ENCODE assay signal across 17 mouse cellular contexts in genomic region chr8:95167726-95168125, GRCm38 (mm10). TPM values are rescaled to one million over a fixed set of nuclear protein-coding genes. Genes with fewer than 3 reads are reported as not detected.
DNase-seq lines count a peak whose midpoint lies in the region; ATAC-seq lines count a peak whose summit lies in the region.
"Had no signal": no experiment of that assay in that cellular context is flagged by ENCODE, and none has a peak within 500 bp of the region (broad histone marks: within the 10 kb centered on the region; RNA-seq: fewer than 3 reads in every experiment).

No protein-coding gene starts in this region.

- 56% methylated on average over 5 of the region's 5 CpGs for WGBS in liver, embryonic 12.5 days (ENCODE audit: insufficient replicate concordance)
- 66% methylated on average over 5 of the region's 5 CpGs for WGBS in intestine, embryonic 16.5 days
- WGBS in midbrain, embryonic 14.5 days: 66% methylated on average over 5 of the region's 5 CpGs

- H3K4me1 ChIP-seq in liver, embryonic 12.5 days: no peaks in the 10 kb centered on the region
- H3K4me1 ChIP-seq in intestine, embryonic 16.5 days (ENCODE audit: control insufficient read depth, insufficient read depth, low read length): no peaks in the 10 kb centered on the region
- H3K4me1 ChIP-seq in midbrain, embryonic 14.5 days (ENCODE audit: control insufficient read depth, insufficient read depth, low read length): no peaks in the 10 kb centered on the region; the same call in 1 of the 2 replicates
- H3K4me1 ChIP-seq: midbrain, embryonic 15.5 days had no signal

- H3K27ac ChIP-seq in liver, embryonic 12.5 days: no peak overlapping the region
- H3K27ac ChIP-seq in intestine, embryonic 16.5 days (ENCODE audit: low read length): no peak overlapping the region
- H3K27ac ChIP-seq in midbrain, embryonic 14.5 days (replicated peaks; ENCODE audit: low read depth, low read length): no peak overlapping the region
- H3K27ac ChIP-seq: left cerebral cortex, adult 2 months; limb, embryonic 13.5 days; macrophage; midbrain, embryonic 15.5 days had no signal

- DNase-seq in gastrocnemius, adult 18-20 months (ENCODE audit: low spot score): peak; percentile 33
- no peak for DNase-seq in gastrocnemius, postnatal 4 days (ENCODE audit: low spot score in 2 of 2)
- DNase-seq in 3134 (ENCODE audit: extremely low read depth, insufficient read length, low spot score): peak; percentile 32
- peak; percentile 67 for DNase-seq in fat pad, adult 2 months (ENCODE audit: extremely low read depth, low read depth, low spot score)
- peak; percentile 58 for DNase-seq in kidney, postnatal 10 days
- no peak for DNase-seq in midbrain, embryonic 14.5 days
- DNase-seq: adrenal gland, adult 8-10 months; cerebellum, adult 9-11 months; heart, adult 18-20 months; lung, adult 2 months had no signal

- no peaks in the 10 kb centered on the region for H3K36me3 ChIP-seq in liver, embryonic 12.5 days
- no peaks in the 10 kb centered on the region for H3K36me3 ChIP-seq in intestine, embryonic 16.5 days (ENCODE audit: control insufficient read depth, insufficient read depth, low read length)
- H3K36me3 ChIP-seq in midbrain, embryonic 14.5 days (ENCODE audit: control insufficient read depth, insufficient read depth, low read length): no peaks in the 10 kb centered on the region
- H3K36me3 ChIP-seq: limb, embryonic 13.5 days; midbrain, embryonic 15.5 days had no signal

- no peak for ATAC-seq in liver, embryonic 12.5 days
- no peak; the same call in 1 of the 2 replicates for ATAC-seq in intestine, embryonic 16.5 days
- ATAC-seq in midbrain, embryonic 14.5 days (ENCODE audit: low FRiP score, low TSS enrichment): no peak
- ATAC-seq: hindbrain, embryonic 16.5 days; midbrain, embryonic 15.5 days had no signal

- no peaks in the 10 kb centered on the region for H3K9me3 ChIP-seq in liver, embryonic 12.5 days (replicated peaks)
- H3K9me3 ChIP-seq in intestine, embryonic 16.5 days (ENCODE audit: control insufficient read depth, low read length): no peaks in the 10 kb centered on the region
- H3K9me3 ChIP-seq in midbrain, embryonic 14.5 days (ENCODE audit: control insufficient read depth, low read length): no peaks in the 10 kb centered on the region
- H3K9me3 ChIP-seq: limb, embryonic 13.5 days; midbrain, embryonic 15.5 days had no signal

- H3K4me2 ChIP-seq in liver, embryonic 12.5 days: no peak overlapping the region
- H3K4me2 ChIP-seq in intestine, embryonic 16.5 days (ENCODE audit: low read depth, low read length): no peak overlapping the region
- H3K4me2 ChIP-seq in midbrain, embryonic 14.5 days (ENCODE audit: low read length): no peak overlapping the region
- H3K4me2 ChIP-seq: limb, embryonic 13.5 days; midbrain, embryonic 15.5 days had no signal

- peaks cover 19% of the 10 kb centered on the region; the same call in 1 of the 2 replicates for H3K27me3 ChIP-seq in liver, embryonic 12.5 days (replicated peaks)
- no peaks in the 10 kb centered on the region for H3K27me3 ChIP-seq in intestine, embryonic 16.5 days (replicated peaks; ENCODE audit: control insufficient read depth, insufficient read depth, low read length)
- H3K27me3 ChIP-seq in midbrain, embryonic 14.5 days (ENCODE audit: control insufficient read depth, insufficient read depth, low read length): no peaks in the 10 kb centered on the region
- H3K27me3 ChIP-seq: limb, embryonic 13.5 days; midbrain, embryonic 15.5 days had no signal

- no peak overlapping the region for H3K9ac ChIP-seq in liver, embryonic 12.5 days
- no peak overlapping the region for H3K9ac ChIP-seq in intestine, embryonic 16.5 days (ENCODE audit: low read depth, low read length)
- H3K9ac ChIP-seq in midbrain, embryonic 14.5 days (replicated peaks; ENCODE audit: low read length): no peak overlapping the region
- H3K9ac ChIP-seq: limb, embryonic 13.5 days; midbrain, embryonic 15.5 days had no signal

- no peak overlapping the region for H3K4me3 ChIP-seq in liver, embryonic 12.5 days
- no peak overlapping the region for H3K4me3 ChIP-seq in intestine, embryonic 16.5 days (ENCODE audit: low read length)
- no peak overlapping the region for H3K4me3 ChIP-seq in midbrain, embryonic 14.5 days (replicated peaks; ENCODE audit: low read depth, low read length)
- H3K4me3 ChIP-seq: left cerebral cortex, adult 2 months; limb, embryonic 13.5 days; midbrain, embryonic 15.5 days had no signal

RNA-seq across cellular contexts. Expression of gene Kifc3, which starts 34.9 kb away (rescaled TPM):
- total RNA-seq in gastrocnemius, adult 18-20 months (2021): 10 to 100 TPM in 1 of 2 experiments, 1 to 10 TPM in 1; 8.7 to 14.5 TPM
- total RNA-seq in gastrocnemius, postnatal 4 days (2021): 10 to 100 TPM; 39.0 to 40.9 TPM
- 6.2 and 8.8 TPM in 2 replicates for polyA plus RNA-seq in liver, embryonic 12.5 days (2016; fragmentation: Nextera tagmentation; extraction: Ambion mirVana)
- 23.4 and 30.9 TPM in 2 replicates for polyA plus RNA-seq in intestine, embryonic 16.5 days (2015; fragmentation: Nextera tagmentation; extraction: Ambion mirVana)
- polyA plus RNA-seq in midbrain, embryonic 14.5 days (2014; fragmentation: Nextera tagmentation; extraction: Ambion mirVana): 19.4 and 21.9 TPM in 2 replicates

Comparison
In these comparisons a context has a peak if more than half of its experiments do, and no peak if none do; other contexts are left out.
1. DNase-seq: peak in gastrocnemius, adult 18-20 months (single experiment), 3134 (single experiment), fat pad, adult 2 months (single experiment) and kidney, postnatal 10 days (single experiment); none in gastrocnemius, postnatal 4 days (0 of 2) and midbrain, embryonic 14.5 days (single experiment).